Mouse (Mus musculus) cerebellum, adult 2 months (tissue): Measurements from ENCODE around the gene Chaf1b.

Source experiments
- CTCF ChIP-seq: fragments of 200-500 bp; IDR thresholded peaks from 2 replicates; pipeline ENCODE4 v1.5.1; 2011; ENCODE audit warnings: low read depth, mild to moderate bottlenecking, control low read depth, low read length, moderate library complexity, borderline replicate concordance; ENCODE audit not compliant: insufficient read depth
- POLR2A ChIP-seq: fragments of 200-500 bp; IDR thresholded peaks from 2 replicates; pipeline ENCODE4 v1.6.1; 2011; ENCODE audit warnings: low read length, control low read depth, borderline replicate concordance; ENCODE audit not compliant: insufficient read depth

DNA sequence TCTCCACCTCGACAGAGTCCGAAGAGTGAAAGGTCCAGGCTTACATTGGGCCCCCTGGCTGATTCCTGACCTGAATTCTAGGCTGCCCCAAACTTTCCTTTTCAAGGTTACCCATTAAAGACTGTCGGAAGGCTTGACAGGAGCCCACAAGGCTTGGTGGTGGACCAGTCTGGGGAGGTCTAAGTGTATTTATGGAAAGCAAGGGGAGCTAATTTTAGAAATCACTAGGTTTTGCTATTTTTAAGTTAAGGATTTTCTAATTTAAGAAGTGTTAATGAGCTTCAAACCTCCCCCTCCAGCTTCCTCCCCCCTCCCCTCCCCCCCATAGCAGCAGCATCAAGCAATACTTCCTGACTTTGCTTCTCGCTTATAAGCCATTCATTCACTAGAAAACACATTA lies 37.0 kb downstream of the Chaf1b start:
- TF ChIP-seq POLR2A (no peak), CTCF (no peak)
